Mouse (Mus musculus) right cerebral cortex, postnatal 25 days (tissue): ENCODE data around the gene Vwce.
A peak's percentile ranks its signal among the peaks of the same experiment; 100 is the strongest.

ENCODE experiments used
- DNase-seq: peaks from one replicate; pipeline ENCODE4 v3.0.0; 2022

Vwce gene

DNA sequence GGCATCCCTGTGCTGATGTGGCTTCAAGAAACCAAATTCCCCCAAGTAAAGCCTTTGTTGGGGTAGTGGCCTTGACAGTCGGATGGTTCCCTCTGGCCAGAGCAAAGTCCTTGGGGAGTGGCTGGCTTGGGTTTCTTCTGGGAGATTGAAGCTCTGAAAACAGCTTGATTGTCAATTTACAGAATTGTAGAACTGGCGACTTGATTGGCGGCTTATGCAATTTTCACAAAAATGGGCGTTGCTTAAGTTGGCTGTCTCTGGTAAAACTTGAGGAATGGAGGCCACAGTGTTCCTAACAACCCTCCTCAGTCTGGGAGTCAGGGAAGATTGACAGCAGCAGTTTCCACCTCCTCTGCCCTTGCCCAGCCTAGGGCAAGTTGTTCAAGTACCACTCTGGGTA is 58.3 kb downstream of the Vwce start:
- no peak for DNase-seq

DNA sequence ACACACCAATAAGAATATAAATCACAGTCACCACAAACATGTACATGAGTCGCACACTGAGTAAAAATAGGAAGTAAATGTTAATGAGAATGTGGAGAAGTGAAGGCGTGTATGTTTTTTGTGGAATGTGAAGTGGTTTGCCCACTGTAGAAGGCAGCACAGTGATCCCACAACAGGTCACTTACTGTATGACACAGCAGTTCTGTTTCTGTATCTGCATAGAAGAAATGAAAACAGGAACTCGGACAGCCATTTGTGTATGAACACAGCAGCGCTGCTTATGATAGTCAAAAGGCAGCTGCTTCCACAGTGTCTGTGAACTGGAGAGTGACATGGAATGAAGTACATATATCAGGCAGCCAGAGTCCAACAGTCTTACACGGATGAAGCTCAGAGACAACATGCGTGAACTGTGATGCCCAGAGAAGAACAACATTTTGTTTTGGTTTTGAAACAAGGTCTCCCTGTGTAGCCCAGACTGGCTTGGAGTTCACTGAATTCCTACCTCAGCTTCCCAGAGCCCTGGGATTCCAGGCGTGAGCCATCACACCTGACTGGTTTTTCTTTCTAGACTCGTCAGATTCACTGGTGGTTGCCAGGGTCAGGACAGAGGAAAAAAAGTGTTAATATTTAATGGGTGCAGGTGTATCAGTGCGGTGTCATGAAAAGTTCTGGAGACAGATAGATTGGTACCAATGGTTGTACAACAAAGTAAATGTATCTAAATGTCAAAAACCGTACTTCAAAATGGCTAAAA is 60.1 kb downstream of the Vwce start:
- DNase-seq, result no peak

DNA sequence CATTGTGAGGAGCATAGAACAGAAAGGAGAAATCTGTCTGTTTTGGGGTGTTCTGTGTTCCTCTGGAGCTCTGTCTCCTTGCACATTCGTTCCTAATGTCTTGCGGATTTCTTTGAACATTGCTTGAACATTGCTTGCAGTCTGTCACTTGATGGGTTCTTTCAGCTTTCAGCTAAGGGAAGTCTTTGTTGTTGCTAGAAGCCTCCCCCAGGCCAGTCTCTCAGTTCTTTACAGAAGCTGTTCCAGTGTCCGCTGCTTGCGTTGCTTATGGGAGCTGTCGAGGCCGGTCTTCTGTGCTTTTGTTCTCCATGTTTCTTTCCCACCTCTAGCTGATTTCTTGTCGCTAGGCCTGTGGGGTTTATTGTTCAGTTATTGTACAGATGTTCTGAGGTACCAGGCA is 61.8 kb downstream of the Vwce start:
- no peak for DNase-seq

DNA sequence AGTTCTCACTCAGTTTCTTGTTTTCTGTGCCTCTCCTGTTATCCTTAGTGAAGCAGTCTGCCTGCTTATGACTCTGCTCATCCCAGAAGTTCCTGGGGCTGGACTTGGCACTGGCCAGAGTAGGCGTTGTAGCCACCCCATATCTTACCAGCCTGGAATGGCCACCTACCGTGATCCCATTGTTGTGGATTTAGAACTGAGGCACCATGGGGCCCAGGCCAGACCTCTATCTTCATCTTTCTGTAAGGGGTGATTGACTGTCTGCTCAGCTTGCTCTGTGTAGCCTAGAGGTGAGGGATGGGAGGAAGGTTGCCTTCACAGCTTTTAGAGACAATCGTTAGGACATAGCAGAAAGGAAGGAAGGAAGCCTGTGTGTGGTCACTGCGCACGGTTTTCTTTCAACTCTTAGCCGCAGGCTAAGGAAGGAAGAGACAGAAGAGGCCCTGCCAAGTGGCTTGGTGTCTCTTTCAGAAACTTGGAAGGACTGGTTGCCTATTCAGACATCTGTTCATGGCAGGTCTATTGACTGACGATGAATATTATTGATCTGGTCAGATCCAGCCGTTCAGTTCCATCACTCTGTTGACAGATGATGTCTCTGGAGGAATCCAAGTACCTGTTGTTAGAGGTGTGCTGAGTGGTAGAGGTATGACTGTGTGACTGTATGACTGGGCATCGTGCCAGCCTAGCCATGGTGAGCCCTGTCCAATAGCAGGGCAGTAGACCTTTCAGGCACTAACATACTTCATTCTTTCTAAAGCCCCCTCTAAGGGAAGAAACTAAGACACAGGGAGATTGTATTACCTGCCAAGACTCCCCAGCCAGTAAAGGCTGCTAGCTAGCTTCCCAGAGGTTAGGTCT is 64.3 kb downstream of the Vwce start:
- DNase-seq, result no peak

DNA sequence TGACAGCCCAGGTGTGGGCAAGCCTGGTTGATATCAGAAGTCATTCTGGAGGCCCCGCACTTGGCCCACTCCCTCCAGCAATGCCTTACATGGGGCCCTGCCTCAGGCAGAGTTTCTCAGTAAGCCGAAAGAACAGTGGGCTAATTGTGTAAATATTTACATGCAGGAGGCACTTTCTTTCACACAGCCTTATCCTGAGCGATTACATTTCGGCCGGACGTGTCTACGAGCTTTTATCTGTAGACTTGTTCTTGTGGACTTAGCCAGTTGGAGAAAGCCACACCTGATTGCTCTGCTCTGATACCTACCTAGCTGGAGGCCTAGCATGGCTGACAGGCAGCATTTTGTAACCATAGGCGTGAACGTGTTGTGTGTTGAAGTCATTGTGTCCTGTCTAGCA is 65.8 kb downstream of the Vwce start:
- DNase-seq, result no peak

DNA sequence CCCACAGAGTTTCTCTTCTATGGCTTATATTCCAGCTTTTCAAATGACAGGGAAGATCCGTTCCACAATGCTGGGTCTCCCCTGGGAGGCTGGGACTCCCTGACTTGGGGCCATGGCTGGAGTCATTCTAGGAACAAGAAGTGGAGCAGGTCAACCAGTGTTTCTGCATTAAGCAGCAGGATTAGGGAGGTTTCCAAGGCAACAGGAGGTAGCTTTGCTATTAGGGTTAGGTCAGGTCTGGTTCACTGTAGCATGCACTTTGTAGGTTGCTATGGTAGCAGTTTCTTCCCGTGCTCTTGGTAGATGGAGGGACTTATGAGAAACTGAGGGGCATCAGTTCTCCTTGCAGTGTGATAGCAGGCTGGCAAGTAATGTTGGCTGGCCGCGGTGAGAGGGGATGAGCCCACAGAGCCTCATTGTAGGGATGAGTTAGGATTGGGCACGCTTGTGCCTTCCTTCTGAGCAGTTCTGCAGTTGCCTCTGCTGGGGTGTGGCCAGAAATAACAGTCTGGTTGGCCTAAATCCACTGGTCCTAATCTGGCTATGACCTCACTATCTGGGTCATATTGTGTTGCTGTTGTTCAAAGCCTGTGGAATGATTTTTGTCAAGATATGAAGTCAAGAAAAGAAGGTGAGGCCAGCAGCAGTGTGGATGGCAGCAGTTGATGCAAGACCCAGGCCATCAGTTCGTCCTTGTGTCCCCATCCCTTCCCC is 67.2 kb downstream of the Vwce start:
- no peak for DNase-seq

DNA sequence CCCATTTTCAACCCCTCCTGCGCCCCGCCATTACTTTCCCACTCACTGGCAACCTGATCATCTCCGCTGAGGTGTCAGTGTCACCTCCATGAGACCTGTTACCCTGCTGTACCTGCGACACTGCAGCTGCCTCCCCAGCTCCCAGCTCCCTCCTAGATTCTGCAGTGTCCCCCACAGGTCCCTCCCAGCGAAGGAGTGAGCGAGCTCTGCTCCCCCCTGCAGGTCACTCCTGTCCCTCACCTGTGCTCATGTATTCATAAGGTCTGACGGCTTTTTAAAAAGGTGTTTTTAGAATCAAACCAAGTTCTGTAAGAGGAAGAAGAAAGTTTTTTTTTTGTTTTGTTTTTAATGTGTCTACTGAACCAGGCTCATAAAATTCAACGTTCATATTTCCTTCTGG is 68.1 kb downstream of the Vwce start:
- DNase-seq, result no peak

DNA sequence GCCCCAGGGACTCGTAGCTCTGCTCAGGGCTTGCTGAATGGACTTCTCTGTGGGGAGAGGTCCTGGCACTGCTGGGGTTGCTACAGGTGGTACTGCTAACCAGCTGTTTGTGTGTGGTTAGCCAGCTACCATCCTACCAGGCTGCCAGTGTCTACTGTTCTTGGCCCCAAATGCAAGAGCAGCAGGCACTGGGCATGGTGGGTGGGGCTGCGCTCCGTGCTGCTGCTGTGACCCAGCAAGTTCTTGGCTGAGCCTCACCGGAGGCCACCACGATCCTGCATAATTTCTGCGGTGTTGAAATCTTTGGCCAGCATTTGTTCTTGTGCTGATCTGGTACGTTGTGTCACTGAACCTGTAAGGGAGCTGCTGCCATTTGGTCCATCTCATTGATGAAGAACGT is 69.5 kb downstream of the Vwce start:
- no peak for DNase-seq

DNA sequence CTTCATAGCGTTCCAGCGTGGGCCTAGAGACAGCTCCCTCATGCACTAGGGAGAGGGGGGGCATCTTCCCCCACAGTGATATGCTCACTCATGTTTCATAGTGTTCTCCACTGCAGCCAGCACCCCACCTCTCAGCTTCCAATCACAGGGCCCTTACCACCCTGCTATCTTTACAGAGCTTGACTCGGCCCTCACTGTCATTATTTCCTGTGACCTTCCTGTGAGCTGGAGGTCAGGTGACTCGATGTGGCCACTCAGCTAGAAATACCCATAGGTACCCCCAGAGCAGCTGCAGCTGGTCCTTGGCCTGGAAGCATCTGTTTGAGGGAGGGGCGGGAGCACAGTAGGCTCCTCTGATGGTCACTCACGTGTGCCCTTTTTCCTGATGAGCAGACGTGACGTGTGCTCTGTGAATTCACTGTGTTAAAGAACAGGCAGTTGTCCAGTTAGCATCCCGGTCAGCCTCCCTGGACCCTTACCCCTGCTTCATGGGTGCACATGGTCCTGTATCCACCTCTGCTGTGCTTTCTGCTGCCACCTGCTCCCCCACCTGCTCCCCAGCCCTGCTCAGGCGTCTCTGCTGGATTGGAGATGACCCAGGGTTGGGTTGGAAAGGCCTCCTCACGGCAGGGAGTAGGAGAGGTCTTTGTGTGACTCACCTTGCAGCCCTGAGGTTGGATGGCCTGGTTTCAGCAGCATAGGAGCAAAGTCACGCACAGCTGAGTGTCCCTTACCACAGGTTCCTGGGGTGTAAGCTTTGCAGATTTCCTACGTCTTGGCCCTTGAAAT is 73.3 kb downstream of the Vwce start:
- no peak for DNase-seq

DNA sequence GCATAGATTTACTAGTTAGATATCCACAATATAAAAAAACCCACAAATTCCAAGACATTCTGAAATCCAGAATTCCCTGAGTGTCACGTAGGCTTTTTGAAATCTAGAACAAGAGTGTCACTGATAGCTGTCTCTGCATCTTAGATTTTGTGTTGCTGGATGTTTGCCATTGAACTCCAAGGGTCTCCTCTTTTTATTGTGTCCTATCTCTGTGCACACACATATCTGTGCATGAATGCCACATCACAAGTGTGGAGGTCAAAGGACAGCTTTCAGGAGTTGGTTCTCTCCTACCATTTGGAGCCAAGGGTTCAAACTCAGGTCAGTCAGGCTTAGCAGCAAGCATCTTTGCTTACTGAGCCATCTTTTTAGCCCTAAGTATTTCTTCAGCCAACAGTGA is 73.9 kb downstream of the Vwce start:
- no peak for DNase-seq

DNA sequence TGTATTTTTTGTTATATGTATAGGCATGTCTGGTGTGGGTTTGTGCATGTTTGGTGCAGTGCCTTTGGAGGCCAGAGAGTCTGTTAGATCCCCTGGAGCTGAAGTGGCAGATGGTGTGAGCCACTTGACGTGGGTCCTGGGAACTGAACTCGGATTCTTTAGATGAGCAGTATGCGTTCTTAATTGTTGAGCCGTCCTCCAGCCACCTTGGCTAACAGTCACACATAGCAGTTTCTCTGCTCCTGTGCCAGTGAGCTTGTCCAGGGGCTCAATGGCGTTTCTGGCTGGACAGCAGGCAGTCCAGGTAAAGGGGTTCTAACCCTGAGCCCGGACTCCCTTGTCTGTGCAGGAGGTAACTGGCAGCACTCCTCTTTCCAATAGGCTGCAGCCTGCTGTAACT is 74.9 kb downstream of the Vwce start:
- DNase-seq, result no peak

DNA sequence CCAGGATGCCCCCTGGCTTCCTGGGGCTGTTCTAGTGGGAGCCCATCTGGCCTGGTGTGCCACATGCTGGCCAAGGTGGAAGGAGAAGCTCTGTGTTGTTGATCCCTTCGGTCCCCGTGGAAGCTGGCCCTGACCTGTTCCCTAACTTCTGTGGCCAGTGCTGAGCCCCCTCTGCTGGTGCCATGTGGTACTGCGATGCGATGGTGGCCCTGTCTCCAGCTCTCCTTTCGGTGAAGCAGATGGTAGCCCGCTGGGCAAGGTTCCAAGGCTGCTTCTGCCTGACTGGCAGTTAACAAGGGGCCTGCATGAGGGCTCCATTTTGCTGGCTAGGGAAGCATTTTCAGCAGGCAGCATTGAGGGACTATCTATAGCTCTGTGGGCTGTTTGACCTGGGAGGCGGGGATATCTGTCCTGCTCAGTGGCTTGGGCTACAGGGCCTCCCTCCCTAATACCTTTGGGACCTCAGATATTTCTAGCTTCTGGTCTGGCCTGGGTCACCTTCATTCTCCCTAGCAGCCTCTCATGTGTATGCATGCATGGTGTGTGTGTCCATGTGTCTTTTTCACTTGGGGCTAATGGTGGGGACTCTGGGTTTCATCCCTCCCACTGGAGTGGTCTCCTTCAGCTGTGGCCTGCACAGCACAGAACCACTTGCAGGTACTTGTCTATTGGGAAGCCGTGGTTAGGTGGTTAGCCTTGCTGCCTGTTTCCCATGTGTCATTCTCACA is 75.5 kb downstream of the Vwce start:
- peak; percentile 92 for DNase-seq

DNA sequence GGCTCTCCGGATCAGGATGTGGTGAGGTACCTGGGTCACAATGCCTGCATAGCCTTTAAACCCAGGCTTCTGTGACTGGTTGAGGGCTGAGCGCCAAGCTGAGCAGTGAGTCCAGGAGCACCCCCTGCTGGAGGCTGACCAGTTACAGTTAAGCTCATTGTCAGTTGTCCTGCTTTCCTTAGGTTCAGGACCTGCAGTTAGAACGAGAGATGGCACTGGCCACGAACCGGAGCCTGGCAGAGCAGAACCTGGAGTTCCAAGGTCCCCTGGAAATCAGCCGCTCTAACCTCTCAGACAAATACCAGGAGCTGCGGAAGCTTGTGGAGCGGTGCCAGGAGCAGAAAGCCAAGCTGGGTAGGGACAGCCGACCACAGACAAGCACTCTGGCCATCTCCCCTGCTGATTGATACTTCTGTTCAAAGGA is 76.1 kb downstream of the Vwce start:
- peak; percentile 65 for DNase-seq

DNA sequence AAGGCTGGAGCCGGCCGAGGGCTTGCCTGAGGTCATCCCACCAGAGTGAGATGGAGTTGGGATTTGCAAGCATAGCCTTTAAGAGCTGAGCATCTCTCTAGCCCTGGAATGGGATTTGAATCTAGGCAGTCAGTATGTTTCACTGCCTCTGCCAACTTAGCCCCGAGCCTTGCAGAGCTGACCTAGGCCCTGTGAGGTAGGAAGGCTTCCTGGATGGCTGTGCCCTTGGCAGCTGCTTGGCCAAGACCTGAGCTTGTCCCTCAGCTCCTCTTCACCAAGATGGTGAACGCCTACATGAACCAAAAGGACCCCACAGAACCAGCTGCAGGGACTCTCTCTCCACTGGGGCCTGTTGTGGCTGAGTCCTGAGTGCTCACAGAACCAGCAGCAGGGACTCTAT is 76.7 kb downstream of the Vwce start:
- no peak for DNase-seq

DNA sequence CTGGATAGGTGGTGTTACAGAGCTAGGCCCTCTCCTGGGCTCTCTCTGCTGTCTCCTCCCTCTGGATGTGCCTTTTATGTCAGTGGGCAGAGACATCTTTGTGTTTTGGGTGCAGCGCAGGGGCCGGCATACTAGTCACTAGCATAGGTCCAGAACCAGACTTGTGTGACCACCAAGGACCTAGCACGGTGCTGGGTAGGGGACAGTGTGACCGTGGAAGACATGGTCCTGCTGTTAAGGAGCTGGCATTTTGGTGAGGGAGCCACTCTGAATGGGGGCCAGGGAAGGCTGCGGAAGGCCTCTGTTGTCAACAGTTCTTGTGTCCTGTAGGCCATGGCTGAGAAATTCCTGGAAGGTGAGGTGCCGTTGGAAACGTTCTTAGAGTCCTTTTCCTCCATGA is 78.2 kb downstream of the Vwce start:
- DNase-seq, result no peak

DNA sequence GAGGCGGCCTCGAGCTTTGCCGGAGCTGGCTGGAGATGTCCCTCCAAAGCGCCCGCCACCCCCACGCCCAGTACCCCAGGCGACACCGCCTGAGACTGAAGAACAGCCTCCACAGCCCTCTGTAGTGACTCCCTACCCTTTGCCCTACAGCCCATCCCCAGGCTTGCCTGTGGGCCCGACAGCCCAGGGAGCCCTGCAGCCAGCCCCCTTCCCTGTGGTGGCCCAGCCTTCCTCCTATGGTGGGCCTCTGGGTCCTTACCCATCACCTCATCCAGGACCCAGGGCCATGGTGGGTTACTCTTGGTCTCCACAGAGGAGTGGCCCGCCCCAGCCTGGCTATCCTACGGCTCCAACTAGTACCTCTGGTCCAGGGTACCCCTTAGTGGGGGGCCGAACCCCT is 78.6 kb downstream of the Vwce start:
- no peak for DNase-seq

DNA sequence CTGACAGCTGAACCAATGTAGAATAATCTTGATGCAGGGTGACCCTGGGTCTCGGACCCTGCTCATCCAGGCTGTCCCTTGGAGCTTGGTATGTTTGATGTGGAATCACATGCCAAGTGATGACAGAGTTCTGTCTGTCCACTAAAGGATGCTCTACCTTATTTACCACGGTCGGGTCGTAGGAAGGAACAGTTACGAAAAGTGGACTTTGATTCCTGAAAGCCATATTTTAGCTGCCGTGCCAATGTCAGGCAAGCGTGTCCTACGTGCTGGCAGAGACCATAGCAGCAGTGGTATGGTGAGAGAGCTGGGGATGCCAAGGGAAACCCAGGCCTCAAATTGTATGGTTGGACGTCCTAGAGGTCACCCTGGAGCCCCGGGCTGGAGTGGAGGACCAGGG is 79.5 kb downstream of the Vwce start:
- no peak for DNase-seq

DNA sequence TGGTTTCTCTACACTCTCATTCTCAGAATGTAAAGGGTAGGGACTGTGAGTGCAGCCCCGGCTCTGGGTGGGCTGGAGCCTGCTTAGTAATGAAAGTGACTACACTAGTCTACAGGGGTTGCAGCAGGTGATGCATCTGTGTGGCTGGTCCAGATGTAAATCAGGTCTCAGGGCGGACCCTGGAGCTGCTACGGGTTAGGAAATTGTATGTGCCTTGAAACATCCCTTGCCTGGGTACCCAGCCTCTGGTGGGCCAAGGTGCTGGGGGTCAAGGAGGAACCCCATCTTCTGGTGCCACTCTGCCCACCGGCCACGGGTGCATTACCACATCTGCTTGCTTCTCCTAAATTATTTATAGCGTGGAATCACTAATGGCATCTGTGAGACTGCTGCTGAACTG is 80.2 kb downstream of the Vwce start:
- no peak for DNase-seq

DNA sequence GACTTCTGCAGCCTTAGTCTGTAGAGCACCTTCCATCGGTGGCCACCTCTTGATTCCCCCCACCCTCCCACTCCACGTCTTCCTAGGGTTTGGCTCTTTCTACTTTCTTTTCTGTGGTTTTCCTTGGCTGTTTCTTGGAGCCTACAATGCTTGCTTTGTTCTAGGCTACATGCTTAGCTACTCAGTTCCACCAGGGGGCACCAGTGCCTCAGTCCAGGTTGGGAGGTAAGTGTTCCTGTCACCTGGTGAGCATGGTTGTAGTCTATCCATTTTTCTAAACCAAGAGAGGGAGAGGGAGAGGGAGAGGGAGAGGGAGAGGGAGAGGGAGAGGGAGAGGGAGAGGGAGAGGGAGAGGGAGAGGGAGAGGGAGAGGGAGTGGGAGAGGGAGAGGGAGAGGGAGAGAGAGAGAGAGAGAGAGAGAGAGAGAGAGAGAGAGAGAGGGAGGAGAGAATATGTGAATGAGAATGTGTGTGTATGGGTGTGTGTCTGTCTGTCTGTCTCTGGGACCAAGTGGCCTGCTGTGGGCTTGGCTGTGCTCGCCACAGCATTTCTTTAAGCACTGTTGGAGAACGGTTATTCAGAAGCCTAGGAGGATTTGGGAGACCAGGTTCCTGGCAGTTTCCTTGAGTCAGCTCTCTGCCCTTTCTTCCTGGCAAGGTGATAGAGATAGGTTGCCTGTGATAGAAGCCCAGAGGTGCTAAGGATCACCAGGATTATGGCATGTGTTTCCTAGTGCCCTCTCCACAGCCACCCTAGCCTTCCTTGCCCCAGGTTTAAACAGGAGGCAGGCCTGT is 80.9 kb downstream of the Vwce start:
- DNase-seq, result peak; percentile 78

DNA sequence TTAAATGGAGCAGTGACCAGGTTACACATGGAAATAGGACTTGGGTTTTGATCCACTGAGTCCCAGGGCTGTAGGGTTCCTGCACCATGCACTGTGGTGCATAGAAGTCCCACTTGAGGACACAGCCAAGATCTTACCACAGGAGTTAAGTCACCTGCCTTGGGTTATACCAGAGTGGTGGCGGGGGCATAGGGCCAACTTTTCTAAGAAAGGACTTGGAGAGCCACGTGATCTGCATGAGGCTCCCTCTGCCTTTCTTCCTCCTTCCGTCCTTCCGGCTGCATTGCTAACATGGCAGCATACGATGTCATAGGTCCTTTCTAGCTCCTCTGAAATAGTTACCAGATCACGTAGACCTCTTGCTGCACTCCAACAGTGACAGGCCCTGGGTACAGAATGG is 81.5 kb downstream of the Vwce start:
- DNase-seq, result no peak
